In the genomic region with DNA sequence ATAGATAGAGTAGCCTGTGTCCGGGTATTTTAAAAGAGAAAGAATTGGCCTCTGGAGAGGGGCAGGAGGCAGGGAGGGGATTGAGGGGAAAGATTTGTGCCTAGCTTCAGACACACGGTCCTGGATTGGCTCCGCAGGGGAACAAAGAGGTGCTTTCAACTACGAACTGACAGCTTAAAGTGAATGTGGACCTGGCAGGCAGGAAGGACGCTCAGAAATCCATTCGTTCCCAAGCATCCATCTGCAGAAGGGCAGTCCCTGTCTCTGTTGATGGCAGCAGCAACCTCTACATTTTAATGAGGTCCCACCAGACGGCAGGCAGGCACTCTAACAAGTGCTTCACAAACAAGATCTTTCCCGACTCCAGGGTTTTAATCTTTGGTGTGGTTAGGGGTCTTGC, we compare ENCODE assay signal across 8 mouse cellular contexts. TPM values are rescaled to one million over a fixed set of nuclear protein-coding genes. Genes with fewer than 3 reads are reported as not detected.
A peak's percentile ranks its signal among the peaks of the same experiment; 100 is the strongest.
DNase-seq lines count a peak whose midpoint lies in the region; ATAC-seq and TF ChIP-seq lines count a peak whose summit lies in the region.

No protein-coding gene starts in this region.

- no peak for DNase-seq in layer of hippocampus, adult 2 months (ENCODE audit: low spot score in 2 of 2)
- no peak for DNase-seq in layer of hippocampus, adult 9-11 months
- peak; percentile 55 for DNase-seq in embryo, embryonic 10.5 days (ENCODE audit: low spot score)
- DNase-seq in spleen, postnatal 14 days (ENCODE audit: low spot score in 2 of 2) = no peak
- no peak for DNase-seq in thymus, adult 18-20 months

- TF ChIP-seq CTCF in layer of hippocampus, adult 2 months (conservative IDR thresholded peaks at IDR 0.05) = no peak

- H3K4me3 ChIP-seq in layer of hippocampus, adult 2 months = peak overlapping the region; percentile 48
- peak overlapping the region; percentile 39 for H3K4me3 ChIP-seq in forebrain, embryonic 16.5 days (replicated peaks; ENCODE audit: low read length)
- peak overlapping the region; percentile 39 for H3K4me3 ChIP-seq in limb, embryonic 13.5 days
- peak overlapping the region; percentile 26 for H3K4me3 ChIP-seq in neural tube, embryonic 14.5 days (ENCODE audit: low read depth, low read length)

- H3K9ac ChIP-seq in forebrain, embryonic 16.5 days (replicated peaks; ENCODE audit: low read depth, low read length) = peak overlapping the region; percentile 61
- peak overlapping the region; percentile 60; the same call in 1 of the 2 replicates for H3K9ac ChIP-seq in limb, embryonic 13.5 days
- peak overlapping the region; percentile 35 for H3K9ac ChIP-seq in neural tube, embryonic 14.5 days (replicated peaks; ENCODE audit: low read depth, low read length)

- no peaks in the 10 kb centered on the region for H3K9me3 ChIP-seq in forebrain, embryonic 16.5 days (ENCODE audit: control insufficient read depth, low read length)
- H3K9me3 ChIP-seq in limb, embryonic 13.5 days = no peaks in the 10 kb centered on the region
- H3K9me3 ChIP-seq in neural tube, embryonic 14.5 days (ENCODE audit: control insufficient read depth, low read length) = no peaks in the 10 kb centered on the region

- no peaks in the 10 kb centered on the region for H3K27me3 ChIP-seq in forebrain, embryonic 16.5 days (replicated peaks; ENCODE audit: control insufficient read depth, insufficient read depth, low read length)
- H3K27me3 ChIP-seq in limb, embryonic 13.5 days = peaks cover 16% of the 10 kb centered on the region
- no peaks in the 10 kb centered on the region for H3K27me3 ChIP-seq in neural tube, embryonic 14.5 days (ENCODE audit: control insufficient read depth, insufficient read depth, low read length)

- peak overlapping the region; percentile 70 for H3K4me2 ChIP-seq in forebrain, embryonic 16.5 days (ENCODE audit: low read length)
- peak overlapping the region; percentile 68 for H3K4me2 ChIP-seq in limb, embryonic 13.5 days (replicated peaks)
- peak overlapping the region; percentile 51 for H3K4me2 ChIP-seq in neural tube, embryonic 14.5 days (ENCODE audit: low read depth, low read length)

- H3K4me1 ChIP-seq in forebrain, embryonic 16.5 days (replicated peaks; ENCODE audit: control insufficient read depth, insufficient read depth, low read length) = peaks cover 14% of the 10 kb centered on the region
- peaks cover 14% of the 10 kb centered on the region; the same call in 1 of the 2 replicates for H3K4me1 ChIP-seq in limb, embryonic 13.5 days
- peaks cover 10% of the 10 kb centered on the region; the same call in 1 of the 2 replicates for H3K4me1 ChIP-seq in neural tube, embryonic 14.5 days (ENCODE audit: control insufficient read depth, insufficient read depth, low read length)

- WGBS in forebrain, embryonic 16.5 days = under 1% methylated on average over 8 of the region's 8 CpGs
- WGBS in limb, embryonic 13.5 days = 4% methylated on average over 8 of the region's 8 CpGs
- WGBS in neural tube, embryonic 14.5 days = 2% methylated on average over 8 of the region's 8 CpGs

- H3K27ac ChIP-seq in layer of hippocampus, adult 2 months = peak overlapping the region; percentile 80
- no peak overlapping the region for H3K27ac ChIP-seq in forebrain, embryonic 16.5 days (ENCODE audit: low read length)
- no peak overlapping the region for H3K27ac ChIP-seq in limb, embryonic 13.5 days
- H3K27ac ChIP-seq in neural tube, embryonic 14.5 days (ENCODE audit: low read depth, low read length) = peak overlapping the region; percentile 73; the same call in 1 of the 2 replicates

- no peaks in the 10 kb centered on the region for H3K36me3 ChIP-seq in forebrain, embryonic 16.5 days (ENCODE audit: control insufficient read depth, insufficient read depth)
- no peaks in the 10 kb centered on the region for H3K36me3 ChIP-seq in limb, embryonic 13.5 days
- H3K36me3 ChIP-seq in neural tube, embryonic 14.5 days (ENCODE audit: control insufficient read depth, insufficient read depth, low read length) = no peaks in the 10 kb centered on the region

- ATAC-seq in forebrain, embryonic 16.5 days = peak; percentile 80
- no peak for ATAC-seq in limb, embryonic 13.5 days (ENCODE audit: low FRiP score, low read depth)
- peak; percentile 81; the same call in 1 of the 2 replicates for ATAC-seq in neural tube, embryonic 14.5 days (ENCODE audit: low read depth)

RNA-seq across cellular contexts. Expression of a gene that starts 40.3 kb away (rescaled TPM):
- 10 to 100 TPM; 23.5 to 28.6 TPM for total RNA-seq in layer of hippocampus, adult 2 months (2021)
- polyA plus RNA-seq in forebrain, embryonic 16.5 days (2015; fragmentation: Nextera tagmentation; extraction: Ambion mirVana) = 27.0 and 32.7 TPM in 2 replicates
- polyA plus RNA-seq in limb, embryonic 13.5 days (2015; fragmentation: Nextera tagmentation; extraction: Ambion mirVana) = 100 and 104 TPM in 2 replicates
- 36.1 and 40.3 TPM in 2 replicates for polyA plus RNA-seq in neural tube, embryonic 14.5 days (2014; fragmentation: Nextera tagmentation; extraction: Ambion mirVana)

RNA-seq across cellular contexts. Expression of a gene that starts 47.8 kb away (rescaled TPM):
- total RNA-seq in layer of hippocampus, adult 2 months (2021) = 10 to 100 TPM; 54.2 to 54.9 TPM
- polyA plus RNA-seq in forebrain, embryonic 16.5 days (2015; fragmentation: Nextera tagmentation; extraction: Ambion mirVana) = 76.9 and 87.8 TPM in 2 replicates
- 62.9 and 66.3 TPM in 2 replicates for polyA plus RNA-seq in limb, embryonic 13.5 days (2015; fragmentation: Nextera tagmentation; extraction: Ambion mirVana)
- polyA plus RNA-seq in neural tube, embryonic 14.5 days (2014; fragmentation: Nextera tagmentation; extraction: Ambion mirVana) = 64.2 and 65.2 TPM in 2 replicates

Comparison
In these comparisons a context has a peak if more than half of its experiments do, and no peak if none do; other contexts are left out.
1. H3K27ac ChIP-seq: peak in layer of hippocampus, adult 2 months (single experiment) and neural tube, embryonic 14.5 days (single experiment); none in forebrain, embryonic 16.5 days (single experiment) and limb, embryonic 13.5 days (single experiment).
2. Peak in every context shown above with its lines, with median percentiles within 50 percentile points of each other: H3K4me3 ChIP-seq, H3K4me2 ChIP-seq and H3K9ac ChIP-seq.